Mouse (Mus musculus): ENCODE measurements around the gene Abhd17b.

- TF ChIP-seq CTCF (IDR thresholded peaks at IDR 0.05; ENCODE audit: insufficient read depth, low read length) (no peak), POLR2A (IDR thresholded peaks at IDR 0.05; ENCODE audit: borderline replicate concordance, extremely low read depth, low read depth, low read length) (no peak)
Measured at GRCm38 (mm10) chr19:21663756-21664456, 10.9 kb downstream of the Abhd17b start.
